Mouse (Mus musculus): Measurements from ENCODE around the gene Selenof.
"Not testable (repeated sequence)": the region's sequence is repeated elsewhere in the genome, so short reads cannot be mapped to it uniquely, and the experiment has no call there.

Selenof gene

GRCm38 (mm10) chr3:144604205-144604604 lies 34.1 kb downstream of the Selenof start:
- DNase-seq, result no peak

GRCm38 (mm10) chr3:144605811-144606210 lies 35.7 kb downstream of the Selenof start:
- DNase-seq, result not testable (repeated sequence)

- no peak for DNase-seq
These were observed 36.3 kb downstream of the Selenof start for GRCm38 (mm10) chr3:144606449-144606848.

GRCm38 (mm10) chr3:144608090-144608489 lies 38.0 kb downstream of the Selenof start:
- DNase-seq, result no peak

- no peak for DNase-seq
These were observed 40.7 kb downstream of the Selenof start for GRCm38 (mm10) chr3:144610759-144611158.

GRCm38 (mm10) chr3:144611626-144612271 lies 41.6 kb downstream of the Selenof start:
- DNase-seq, result no peak

GRCm38 (mm10) chr3:144612382-144612781 lies 42.3 kb downstream of the Selenof start:
- DNase-seq, result no peak

- DNase-seq, result no peak
These were observed 44.2 kb downstream of the Selenof start for GRCm38 (mm10) chr3:144614277-144614676.

GRCm38 (mm10) chr3:144614698-144615097 lies 44.6 kb downstream of the Selenof start:
- DNase-seq, result no peak

- DNase-seq, result no peak
These were observed 45.4 kb downstream of the Selenof start for GRCm38 (mm10) chr3:144615459-144615858.

- DNase-seq, result peak; percentile 69
These were observed 46.7 kb downstream of the Selenof start for GRCm38 (mm10) chr3:144616654-144617425.

GRCm38 (mm10) chr3:144617633-144618180 lies 47.6 kb downstream of the Selenof start:
- no peak for DNase-seq

- DNase-seq, result no peak
These were observed 53.0 kb downstream of the Selenof start for GRCm38 (mm10) chr3:144622930-144623612.

- DNase-seq, result no peak
These were observed 55.6 kb downstream of the Selenof start for GRCm38 (mm10) chr3:144625691-144626090.

GRCm38 (mm10) chr3:144628005-144628914 lies 58.2 kb downstream of the Selenof start:
- no peak for DNase-seq

GRCm38 (mm10) chr3:144628915-144629230 lies 58.8 kb downstream of the Selenof start:
- no peak for DNase-seq

GRCm38 (mm10) chr3:144635236-144635635 lies 65.1 kb downstream of the Selenof start:
- DNase-seq, result no peak

- DNase-seq, result no peak
These were observed 68.0 kb downstream of the Selenof start for GRCm38 (mm10) chr3:144638110-144638509.

- DNase-seq, result no peak
These were observed 69.3 kb downstream of the Selenof start for GRCm38 (mm10) chr3:144639387-144639786.

- no peak for DNase-seq
These were observed 69.9 kb downstream of the Selenof start for GRCm38 (mm10) chr3:144640033-144640432.

- no peak for DNase-seq
These were observed 72.0 kb downstream of the Selenof start for GRCm38 (mm10) chr3:144642141-144642540.

- DNase-seq, result peak; percentile 76
These were observed 73.3 kb downstream of the Selenof start for GRCm38 (mm10) chr3:144643301-144643871.
